Mouse (Mus musculus): Measurements from ENCODE around the gene Stard3. TPM values are rescaled to one million over a fixed set of nuclear protein-coding genes. Genes with fewer than 3 reads are reported as not detected.

Stard3 gene
- polyA plus RNA-seq, 1 experiment = 14.9 TPM

DNA sequence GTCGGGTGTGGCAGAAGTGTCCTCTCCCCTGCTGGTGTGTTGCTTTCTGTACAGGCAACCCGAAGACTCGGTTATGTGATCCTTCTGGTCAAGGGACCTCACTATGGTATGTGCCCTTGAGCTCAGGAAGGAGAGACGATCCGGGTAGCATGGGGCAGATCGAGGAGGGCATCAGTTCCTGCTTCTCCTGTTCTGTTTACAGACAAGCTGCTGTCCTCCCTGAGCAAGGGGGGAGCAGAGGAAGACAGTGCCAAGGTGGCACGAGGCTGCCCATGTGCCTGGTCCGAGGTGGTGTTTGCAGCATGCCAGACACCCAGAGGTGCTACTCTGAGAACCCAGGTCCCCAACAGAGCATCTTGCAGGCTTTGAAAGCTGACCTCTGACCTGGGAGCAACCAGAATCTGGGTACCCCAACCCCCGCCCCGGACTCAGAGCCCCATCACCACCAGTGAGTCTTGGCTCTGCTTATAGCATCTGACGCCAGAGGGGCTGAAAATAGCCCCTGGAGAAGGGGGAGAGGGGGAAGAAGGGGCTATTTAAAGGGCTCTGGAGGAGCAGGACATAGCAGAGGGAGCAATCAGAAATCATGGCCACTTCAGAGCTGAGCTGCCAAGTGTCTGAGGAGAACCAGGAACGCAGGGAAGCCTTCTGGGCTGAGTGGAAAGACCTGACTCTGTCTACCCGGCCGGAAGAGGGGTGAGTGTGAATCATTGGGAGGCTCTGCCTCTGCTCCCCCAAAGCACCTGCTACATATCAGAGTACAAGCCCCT, 25.3 kb downstream of the Stard3 start, which contains the start of gene Tcap:
TSS of gene Tcap (plus strand) at position 551 of the 770 bp plus-strand sequence.
- H3K4me3 ChIP-seq (ENCODE audit: insufficient read depth, low read length) = no peak within 1 kb of the TSS
- no peak within 1 kb of the TSS for H3K27ac ChIP-seq (ENCODE audit: insufficient read depth, low read length)
- no peak for TF ChIP-seq POLR2A (IDR thresholded peaks at IDR 0.05; ENCODE audit: low read depth, low read length)
- TF ChIP-seq CTCF (IDR thresholded peaks at IDR 0.05; ENCODE audit: borderline replicate concordance, insufficient read depth, low read length) = no peak
- H3K4me1 ChIP-seq (ENCODE audit: control insufficient read depth, insufficient read depth, low read length) = no peaks in the 10 kb centered on the region

DNA sequence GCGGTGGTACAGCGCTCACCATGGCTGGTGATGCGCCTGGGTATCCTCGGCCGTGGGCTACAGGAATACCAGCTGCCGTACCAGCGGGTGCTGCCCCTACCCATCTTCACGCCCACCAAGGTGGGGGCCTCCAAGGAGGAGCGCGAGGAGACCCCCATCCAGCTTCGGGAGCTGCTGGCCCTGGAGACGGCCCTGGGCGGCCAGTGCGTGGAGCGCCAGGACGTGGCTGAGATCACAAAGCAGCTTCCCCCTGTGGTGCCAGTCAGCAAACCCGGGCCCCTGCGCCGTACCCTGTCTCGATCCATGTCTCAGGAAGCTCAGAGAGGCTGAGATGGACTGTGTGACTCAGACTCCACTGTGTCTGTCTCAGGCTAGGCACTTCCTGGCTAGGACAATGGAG, 26.0 kb downstream of the Stard3 start:
- TF ChIP-seq CTCF (IDR thresholded peaks at IDR 0.05; ENCODE audit: borderline replicate concordance, insufficient read depth, low read length) = no peak
- no peak for TF ChIP-seq POLR2A (IDR thresholded peaks at IDR 0.05; ENCODE audit: low read depth, low read length)

DNA sequence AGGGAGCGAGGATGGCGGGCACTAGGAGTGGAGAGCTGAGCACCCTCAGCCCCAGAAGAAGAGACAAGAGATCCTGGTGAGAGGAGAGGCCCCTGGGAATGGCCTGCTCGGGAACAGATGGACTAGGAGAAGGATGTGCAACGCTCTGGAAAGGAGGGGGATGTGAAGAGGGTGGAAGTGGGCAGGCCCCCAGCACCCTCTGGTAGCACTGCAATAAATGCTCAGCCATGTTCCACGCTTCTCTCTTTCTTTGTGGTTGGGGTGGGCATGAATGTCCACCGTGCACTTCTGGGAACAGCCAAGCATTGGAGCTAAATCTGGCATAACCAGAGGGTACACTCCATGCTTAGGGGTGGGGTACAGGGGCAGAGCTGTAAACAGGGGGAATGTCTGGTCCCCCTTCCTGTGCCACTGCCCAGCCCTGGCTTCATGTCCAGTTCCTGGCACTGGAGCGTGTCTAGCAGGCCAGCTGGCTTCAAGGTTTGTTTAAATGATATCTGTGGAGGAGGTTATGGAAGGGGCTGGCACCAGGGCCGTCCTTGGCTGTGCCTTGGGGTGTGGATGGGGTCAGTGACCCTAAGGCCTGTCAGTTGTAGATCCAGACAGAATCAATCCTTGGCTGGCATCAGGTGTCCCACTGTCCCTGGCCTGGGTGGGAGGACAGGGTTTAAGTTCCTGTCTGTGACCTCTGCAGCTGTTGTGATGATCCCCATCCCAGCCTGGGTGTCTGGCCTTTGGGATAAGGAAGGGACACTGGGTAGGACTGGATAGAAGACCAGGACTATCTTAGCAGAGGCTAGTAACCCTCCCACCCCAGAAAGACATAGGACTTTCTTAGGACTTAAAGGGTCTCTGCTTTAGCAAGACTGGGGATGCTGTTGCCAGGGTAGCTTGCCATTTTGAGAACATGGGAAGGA, 26.8 kb downstream of the Stard3 start:
- H3K4me1 ChIP-seq (ENCODE audit: control insufficient read depth, insufficient read depth, low read length) = no peaks in the 10 kb centered on the region
- TF ChIP-seq CTCF (IDR thresholded peaks at IDR 0.05; ENCODE audit: borderline replicate concordance, insufficient read depth, low read length) (no peak), POLR2A (IDR thresholded peaks at IDR 0.05; ENCODE audit: low read depth, low read length) (no peak)
- no peak overlapping the region for H3K4me3 ChIP-seq (ENCODE audit: insufficient read depth, low read length)
- no peak overlapping the region for H3K27ac ChIP-seq (ENCODE audit: insufficient read depth, low read length)

More for the DNA sequence above, 26.0 kb downstream of the Stard3 start:
- Histone ChIP-seq H3K4me3 (ENCODE audit: insufficient read depth, low read length) (no peak overlapping the region), H3K4me1 (ENCODE audit: control insufficient read depth, insufficient read depth, low read length) (no peaks in the 10 kb centered on the region), H3K27ac (ENCODE audit: insufficient read depth, low read length) (no peak overlapping the region)

DNA sequence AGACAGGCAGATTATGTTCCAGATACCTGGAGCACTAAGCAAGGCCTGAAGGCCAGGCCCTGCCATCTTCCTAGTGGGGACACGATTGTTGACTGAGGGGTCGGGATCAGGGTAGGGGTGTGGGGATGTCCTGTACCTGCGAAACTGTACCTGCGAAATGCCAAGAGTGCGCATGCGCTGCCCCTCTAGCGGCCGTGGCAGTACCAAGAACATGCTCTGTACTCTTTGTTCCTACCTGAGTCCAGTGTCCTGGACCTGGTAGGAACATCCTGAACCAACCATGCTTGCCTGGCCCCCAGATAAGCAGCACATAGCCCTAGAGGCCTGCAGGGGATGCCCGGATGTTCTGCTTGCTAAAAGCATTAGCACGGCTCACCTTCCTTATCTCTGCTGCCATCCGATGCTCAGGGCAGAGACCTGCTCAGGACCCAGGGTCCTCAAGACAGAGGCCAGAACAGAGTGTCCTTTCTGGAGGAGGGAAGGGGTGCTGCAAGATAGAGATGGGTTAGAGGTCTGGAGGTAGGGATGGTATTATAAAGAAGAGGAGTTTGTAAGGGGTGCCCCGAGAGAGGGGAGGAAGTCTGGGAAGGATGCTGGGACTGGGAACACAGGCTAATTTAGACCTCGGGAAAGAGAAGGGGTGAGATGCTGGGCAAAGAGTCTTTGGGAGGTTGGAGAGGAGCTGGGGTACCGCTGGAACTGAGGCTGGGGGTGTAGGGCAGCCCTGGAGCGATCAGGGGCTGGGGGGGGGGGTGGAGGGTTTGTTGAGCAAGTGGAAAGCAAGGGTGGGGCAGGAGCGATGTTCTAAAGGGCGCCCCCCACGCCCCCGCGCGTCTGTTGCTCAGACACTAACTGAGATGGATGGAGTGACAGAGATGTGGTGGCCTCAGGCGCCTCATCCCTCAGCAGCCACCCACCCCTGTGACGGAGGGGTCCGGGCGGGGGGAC, 27.7 kb downstream of the Stard3 start, which contains the start of gene Pnmt:
TSS of gene Pnmt (plus strand) at position 813 of the 948 bp plus-strand sequence.
- no peak within 1 kb of the TSS for H3K27ac ChIP-seq (ENCODE audit: insufficient read depth, low read length)
- no peak within 1 kb of the TSS for H3K4me3 ChIP-seq (ENCODE audit: insufficient read depth, low read length)
- no peaks in the 10 kb centered on the region for H3K4me1 ChIP-seq (ENCODE audit: control insufficient read depth, insufficient read depth, low read length)
- no peak for TF ChIP-seq CTCF (IDR thresholded peaks at IDR 0.05; ENCODE audit: borderline replicate concordance, insufficient read depth, low read length)
- no peak for TF ChIP-seq POLR2A (IDR thresholded peaks at IDR 0.05; ENCODE audit: low read depth, low read length)

DNA sequence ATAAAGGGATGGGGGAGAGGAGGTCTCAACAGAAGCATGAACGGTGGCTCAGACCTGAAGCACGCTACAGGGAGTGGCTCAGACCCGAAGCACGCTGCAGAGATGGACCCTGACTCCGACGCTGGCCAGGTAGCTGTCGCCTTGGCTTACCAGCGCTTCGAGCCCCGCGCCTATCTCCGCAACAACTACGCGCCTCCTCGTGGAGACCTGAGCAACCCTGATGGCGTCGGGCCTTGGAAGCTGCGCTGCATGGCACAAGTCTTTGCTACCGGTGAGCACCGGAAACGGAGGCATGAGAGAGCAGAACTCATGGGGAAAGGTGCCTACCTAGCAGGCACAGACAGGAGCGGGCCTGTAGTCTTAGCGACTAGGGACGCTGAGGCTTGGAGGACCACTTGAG, 28.4 kb downstream of the Stard3 start:
- no peak overlapping the region for H3K4me3 ChIP-seq (ENCODE audit: insufficient read depth, low read length)

DNA sequence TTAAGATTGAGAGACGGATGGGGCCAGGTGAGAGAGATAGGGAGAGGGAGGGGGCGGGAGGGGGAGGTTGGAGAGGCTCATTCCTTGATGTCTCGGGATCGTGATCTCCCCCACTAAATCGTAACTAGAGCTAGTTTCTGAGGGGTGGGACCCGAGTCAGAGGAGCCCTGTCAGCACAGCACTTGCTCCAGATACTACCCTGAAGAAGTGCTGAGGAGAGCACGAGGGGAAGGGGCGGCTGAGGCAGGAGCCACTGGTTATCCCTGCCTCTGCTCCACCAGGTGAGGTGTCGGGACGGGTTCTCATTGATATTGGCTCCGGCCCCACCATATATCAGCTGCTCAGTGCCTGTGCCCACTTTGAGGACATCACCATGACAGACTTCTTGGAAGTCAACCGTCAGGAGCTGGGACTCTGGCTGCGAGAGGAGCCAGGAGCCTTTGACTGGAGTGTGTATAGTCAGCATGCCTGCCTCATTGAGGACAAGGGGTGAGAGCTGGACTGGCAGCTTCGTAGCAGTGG, 28.9 kb downstream of the Stard3 start:
- Histone ChIP-seq H3K27ac (ENCODE audit: insufficient read depth, low read length) (no peak overlapping the region), H3K4me1 (ENCODE audit: control insufficient read depth, insufficient read depth, low read length) (no peaks in the 10 kb centered on the region), H3K4me3 (ENCODE audit: insufficient read depth, low read length) (no peak overlapping the region)
- TF ChIP-seq CTCF (IDR thresholded peaks at IDR 0.05; ENCODE audit: borderline replicate concordance, insufficient read depth, low read length) = no peak
- TF ChIP-seq POLR2A (IDR thresholded peaks at IDR 0.05; ENCODE audit: low read depth, low read length) = no peak

More for the DNA sequence above, 28.4 kb downstream of the Stard3 start:
- Histone ChIP-seq H3K27ac (ENCODE audit: insufficient read depth, low read length) (no peak overlapping the region), H3K4me1 (ENCODE audit: control insufficient read depth, insufficient read depth, low read length) (no peaks in the 10 kb centered on the region)
- no peak for TF ChIP-seq CTCF (IDR thresholded peaks at IDR 0.05; ENCODE audit: borderline replicate concordance, insufficient read depth, low read length)
- TF ChIP-seq POLR2A (IDR thresholded peaks at IDR 0.05; ENCODE audit: low read depth, low read length) = no peak

DNA sequence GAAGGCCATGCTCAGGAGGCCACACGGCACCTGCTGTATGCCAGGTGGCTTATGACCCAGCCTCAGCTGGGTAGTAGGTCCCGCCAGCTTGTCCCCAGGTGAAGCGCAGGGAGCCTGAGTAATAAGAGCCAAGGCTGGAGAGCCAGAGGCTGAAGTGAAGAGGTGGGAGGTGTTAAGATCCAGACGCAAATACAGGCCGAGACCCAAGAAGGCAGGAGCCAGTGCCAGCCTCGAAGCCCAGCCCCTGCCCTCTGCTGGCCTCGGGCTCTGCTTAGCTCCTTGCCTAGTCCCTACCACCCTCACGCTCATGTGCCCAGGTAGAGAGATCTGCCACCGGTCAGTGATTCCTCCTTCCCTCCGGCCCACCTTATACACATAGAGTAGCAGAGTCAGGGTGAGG, 30.1 kb downstream of the Stard3 start:
- no peaks in the 10 kb centered on the region for H3K4me1 ChIP-seq (ENCODE audit: control insufficient read depth, insufficient read depth, low read length)
- no peak overlapping the region for H3K4me3 ChIP-seq (ENCODE audit: insufficient read depth, low read length)
- no peak for TF ChIP-seq POLR2A (IDR thresholded peaks at IDR 0.05; ENCODE audit: low read depth, low read length)
- TF ChIP-seq CTCF (IDR thresholded peaks at IDR 0.05; ENCODE audit: borderline replicate concordance, insufficient read depth, low read length) = no peak
- no peak overlapping the region for H3K27ac ChIP-seq (ENCODE audit: insufficient read depth, low read length)

DNA sequence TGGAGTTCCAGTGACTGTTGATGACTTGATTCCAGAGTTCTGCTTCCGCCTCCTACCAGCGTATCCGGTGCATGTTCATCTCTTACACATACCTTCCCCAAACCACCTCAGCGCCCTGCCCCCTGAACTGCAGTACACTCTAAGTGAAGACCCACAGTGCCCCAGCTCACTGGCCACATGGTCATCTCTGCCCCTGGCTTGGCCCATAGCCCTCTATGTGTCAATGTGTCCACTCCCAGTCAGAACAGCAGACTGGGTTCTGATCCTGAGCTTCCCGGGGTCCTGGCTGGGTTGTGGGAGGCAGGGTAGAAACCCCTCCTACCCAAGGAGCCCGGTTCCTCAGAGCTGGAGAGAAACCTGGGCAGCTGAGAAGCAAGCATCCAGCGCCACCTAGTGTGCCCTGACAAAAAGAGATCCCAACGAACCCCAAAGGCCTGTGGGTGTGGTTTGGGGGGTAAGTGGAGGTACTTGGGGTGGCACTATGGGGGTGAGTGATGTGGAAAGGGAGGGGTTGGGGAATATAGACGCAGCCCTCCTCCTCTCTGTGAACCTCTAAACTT, 31.1 kb downstream of the Stard3 start:
- TF ChIP-seq CTCF (IDR thresholded peaks at IDR 0.05; ENCODE audit: borderline replicate concordance, insufficient read depth, low read length) = peak; percentile 26; the same call in 1 of the 2 replicates
- no peak for TF ChIP-seq POLR2A (IDR thresholded peaks at IDR 0.05; ENCODE audit: low read depth, low read length)

More for the DNA sequence above, 31.1 kb downstream of the Stard3 start:
- H3K4me1 ChIP-seq (ENCODE audit: control insufficient read depth, insufficient read depth, low read length) = no peaks in the 10 kb centered on the region
- H3K27ac ChIP-seq (ENCODE audit: insufficient read depth, low read length) = no peak overlapping the region
- H3K4me3 ChIP-seq (ENCODE audit: insufficient read depth, low read length) = no peak overlapping the region
